Mouse (Mus musculus) midbrain, embryonic 10.5 days (tissue): ENCODE measurements around the gene Pifo. TPM values are rescaled to one million over a fixed set of nuclear protein-coding genes. Genes with fewer than 3 reads are reported as not detected.
"Not testable (repeated sequence)": the region's sequence is repeated elsewhere in the genome, so short reads cannot be mapped to it uniquely, and the experiment has no call there.

Experiments used
- DNase-seq: peaks from one replicate; pipeline ENCODE4 v3.0.0-alpha.2; 2017; ENCODE audit warnings: low spot score
- H3K27ac ChIP-seq: fragments of 300-500 bp; sonication (generic); replicated peaks from 2 replicates; pipeline ENCODE4 v1.5.1; 2016; ENCODE audit warnings: mild to moderate bottlenecking
- H3K27me3 ChIP-seq: fragments of 300-500 bp; sonication (generic); 2 replicates; pipeline ENCODE4 v1.6.1; 2016; ENCODE audit warnings: low read depth, mild to moderate bottlenecking; ENCODE audit not compliant: poor library complexity, severe bottlenecking
- H3K36me3 ChIP-seq: fragments of 300-500 bp; sonication (generic); 2 replicates; pipeline ENCODE4 v1.6.1; 2016; ENCODE audit warnings: mild to moderate bottlenecking, moderate library complexity
- H3K4me1 ChIP-seq: fragments of 300-500 bp; sonication (generic); 2 replicates; pipeline ENCODE4 v1.6.1; 2016
- H3K4me3 ChIP-seq: fragments of 300-500 bp; sonication (generic); 2 replicates; pipeline ENCODE4 v1.5.1; 2016; ENCODE audit warnings: mild to moderate bottlenecking, moderate library complexity
- H3K9me3 ChIP-seq: fragments of 300-500 bp; sonication (generic); replicated peaks from 2 replicates; pipeline ENCODE4 v1.6.1; 2016; ENCODE audit warnings: mild to moderate bottlenecking
- WGBS: fragments of 180-500 bp; shearing (Covaris S2); methylation state at CpG from one replicate; pipeline ENCODE4 v1.1.7; 2016; 5-methylcytosine and 5-hydroxymethylcytosine counted together
- polyA plus RNA-seq: library from polyadenylated mRNA; unstranded; fragments of >200 nt; fragmentation: Nextera tagmentation; extraction: Ambion mirVana; gene quantifications from 2 replicates; pipeline ENCODE4 v1.2.1, GENCODE M21; 2016

Pifo gene
- polyA plus RNA-seq, 1 experiment from 2014 or later = 0.91 TPM

GRCm38 (mm10) chr3:105989611-105990010 is 24.8 kb downstream of the Pifo start:
- H3K36me3 ChIP-seq, H3K4me3 ChIP-seq: not testable (repeated sequence)
- 55% methylated on average over 5 of the region's 5 CpGs for WGBS

GRCm38 (mm10) chr3:105974174-105974573 is 40.3 kb downstream of the Pifo start:
- WGBS = 86% methylated on average over 2 of the region's 2 CpGs

More at GRCm38 (mm10) chr3:105989611-105990010, 24.8 kb downstream of the Pifo start:
- not testable (repeated sequence) for H3K9me3 ChIP-seq, H3K27me3 ChIP-seq, H3K4me1 ChIP-seq, H3K27ac ChIP-seq, DNase-seq

GRCm38 (mm10) chr3:105973411-105973810 is 41.0 kb downstream of the Pifo start, which contains the start of gene Ovgp1:
Gene Ovgp1, plus strand, starts transcription at chr3:105973711.
- H3K27ac ChIP-seq = no peak within 1 kb of the TSS
- DNase-seq = no peak
- no peaks in the 10 kb centered on the region for H3K27me3 ChIP-seq
- H3K36me3 ChIP-seq = peaks cover 27% of the 10 kb centered on the region
- H3K4me3 ChIP-seq = no peak within 1 kb of the TSS
- no peaks in the 10 kb centered on the region for H3K9me3 ChIP-seq
- H3K4me1 ChIP-seq = no peaks in the 10 kb centered on the region
- WGBS = 84% methylated on average over 3 of the region's 3 CpGs

More at GRCm38 (mm10) chr3:105974174-105974573, 40.3 kb downstream of the Pifo start:
- Histone ChIP-seq H3K9me3 (no peaks in the 10 kb centered on the region), H3K4me3 (no peak overlapping the region), H3K4me1 (no peaks in the 10 kb centered on the region), H3K27ac (no peak overlapping the region), H3K27me3 (no peaks in the 10 kb centered on the region), H3K36me3 (peaks cover 19% of the 10 kb centered on the region)
- DNase-seq = no peak

- Histone ChIP-seq H3K36me3 (peaks cover 42% of the 10 kb centered on the region), H3K27ac (no peak overlapping the region), H3K4me1 (no peaks in the 10 kb centered on the region), H3K27me3 (no peaks in the 10 kb centered on the region), H3K9me3 (no peaks in the 10 kb centered on the region), H3K4me3 (no peak overlapping the region)
- WGBS = 84% methylated on average over 5 of the region's 5 CpGs
- DNase-seq = no peak
Observed at GRCm38 (mm10) chr3:105971831-105972446, 42.5 kb downstream of the Pifo start.

GRCm38 (mm10) chr3:105960700-105961099 is 53.7 kb downstream of the Pifo start:
- Histone ChIP-seq H3K9me3 (no peaks in the 10 kb centered on the region), H3K4me1 (peaks cover 26% of the 10 kb centered on the region), H3K27ac (no peak overlapping the region), H3K36me3 (peaks cover 70% of the 10 kb centered on the region), H3K27me3 (no peaks in the 10 kb centered on the region), H3K4me3 (peak overlapping the region; percentile 66)
- 95% methylated on average over 2 of the region's 2 CpGs for WGBS
- no peak for DNase-seq

- Histone ChIP-seq H3K4me3 (peak within 1 kb of the TSS; percentile 66), H3K4me1 (peaks cover 26% of the 10 kb centered on the region), H3K27ac (peak within 1 kb of the TSS; percentile 90), H3K9me3 (no peaks in the 10 kb centered on the region), H3K36me3 (peaks cover 70% of the 10 kb centered on the region), H3K27me3 (no peaks in the 10 kb centered on the region)
- 5% methylated on average over 6 of the region's 6 CpGs for WGBS
- DNase-seq = no peak
Observed at GRCm38 (mm10) chr3:105959999-105960398, 54.4 kb downstream of the Pifo start, which contains the start of gene Atp5f1. Gene Atp5f1, minus strand, starts transcription at chr3:105960099.

GRCm38 (mm10) chr3:105959585-105959984 is 54.9 kb downstream of the Pifo start:
- Histone ChIP-seq H3K9me3 (no peaks in the 10 kb centered on the region), H3K4me3 (peak overlapping the region; percentile 66), H3K4me1 (peaks cover 26% of the 10 kb centered on the region), H3K36me3 (peaks cover 70% of the 10 kb centered on the region), H3K27me3 (no peaks in the 10 kb centered on the region), H3K27ac (peak overlapping the region; percentile 90)
- WGBS = under 1% methylated on average over 26 of the region's 26 CpGs
- DNase-seq = no peak

- peaks cover 70% of the 10 kb centered on the region for H3K36me3 ChIP-seq
- under 1% methylated on average over 52 of the region's 52 CpGs for WGBS
Observed at GRCm38 (mm10) chr3:105958974-105959580, 55.4 kb downstream of the Pifo start, which contains the start of gene Wdr77. Gene Wdr77, plus strand, starts transcription at chr3:105959369.

GRCm38 (mm10) chr3:105958204-105958603 is 56.2 kb downstream of the Pifo start:
- DNase-seq = no peak
- 52% methylated on average over 5 of the region's 5 CpGs for WGBS
- Histone ChIP-seq H3K36me3 (peaks cover 70% of the 10 kb centered on the region), H3K9me3 (no peaks in the 10 kb centered on the region), H3K27ac (peak overlapping the region; percentile 90), H3K4me3 (peak overlapping the region; percentile 66), H3K27me3 (no peaks in the 10 kb centered on the region), H3K4me1 (peaks cover 26% of the 10 kb centered on the region)

More at GRCm38 (mm10) chr3:105958974-105959580, 55.4 kb downstream of the Pifo start, which contains the start of gene Wdr77:
- DNase-seq = peak; percentile 99
- H3K27ac ChIP-seq = peak within 1 kb of the TSS; percentile 90
- H3K9me3 ChIP-seq = no peaks in the 10 kb centered on the region
- H3K27me3 ChIP-seq = no peaks in the 10 kb centered on the region
- peaks cover 26% of the 10 kb centered on the region for H3K4me1 ChIP-seq
- peak within 1 kb of the TSS; percentile 66 for H3K4me3 ChIP-seq

GRCm38 (mm10) chr3:105957235-105957634 is 57.2 kb downstream of the Pifo start:
- peaks cover 70% of the 10 kb centered on the region for H3K36me3 ChIP-seq

GRCm38 (mm10) chr3:105951348-105951747 is 63.1 kb downstream of the Pifo start:
- Histone ChIP-seq H3K27ac (no peak overlapping the region), H3K27me3 (no peaks in the 10 kb centered on the region), H3K4me1 (no peaks in the 10 kb centered on the region), H3K9me3 (no peaks in the 10 kb centered on the region), H3K36me3 (peaks cover 100% of the 10 kb centered on the region), H3K4me3 (no peak overlapping the region)
- DNase-seq = no peak
- WGBS = 92% methylated on average over 7 of the region's 7 CpGs

More at GRCm38 (mm10) chr3:105957235-105957634, 57.2 kb downstream of the Pifo start:
- Histone ChIP-seq H3K9me3 (no peaks in the 10 kb centered on the region), H3K27ac (no peak overlapping the region), H3K4me1 (peaks cover 26% of the 10 kb centered on the region), H3K4me3 (0 out of 2 replicates have a peak overlapping the region, but pooled peaks have one; percentile 66), H3K27me3 (no peaks in the 10 kb centered on the region)
- DNase-seq = no peak
- 90% methylated on average over 1 of the region's 1 CpGs for WGBS
